Mouse (Mus musculus) cerebellum, adult 9-11 months (tissue): ENCODE data around the gene Flnb.

Source experiments
- DNase-seq: peaks from one replicate; pipeline ENCODE4 v3.0.0; 2022

Flnb gene

GRCm38 (mm10) chr14:7954071-7954471 is 136.3 kb downstream of the Flnb start:
- no peak for DNase-seq

- no peak for DNase-seq
These were observed 138.7 kb downstream of the Flnb start for GRCm38 (mm10) chr14:7956427-7956826.

GRCm38 (mm10) chr14:7957049-7957448 is 139.3 kb downstream of the Flnb start, which contains the start of gene Gm45521:
Gm45521 (plus strand) TSS chr14:7957288.
- DNase-seq: no peak

GRCm38 (mm10) chr14:7960616-7961015 is 142.9 kb downstream of the Flnb start:
- peak; percentile 48 for DNase-seq

- DNase-seq: no peak
These were observed 144.0 kb downstream of the Flnb start for GRCm38 (mm10) chr14:7961714-7962113.

- DNase-seq: no peak
These were observed 144.9 kb downstream of the Flnb start for GRCm38 (mm10) chr14:7962626-7963025.

GRCm38 (mm10) chr14:7963160-7963559 is 145.4 kb downstream of the Flnb start:
- DNase-seq: no peak

- DNase-seq: peak; percentile 69
These were observed 146.6 kb downstream of the Flnb start for GRCm38 (mm10) chr14:7964219-7964889.

GRCm38 (mm10) chr14:7971889-7972493 is 154.2 kb downstream of the Flnb start:
- no peak for DNase-seq

GRCm38 (mm10) chr14:7974643-7975042 is 156.9 kb downstream of the Flnb start:
- no peak for DNase-seq

- DNase-seq: no peak
These were observed 157.4 kb downstream of the Flnb start for GRCm38 (mm10) chr14:7975177-7975576.

- no peak for DNase-seq
These were observed 159.7 kb downstream of the Flnb start for GRCm38 (mm10) chr14:7977471-7977870.

GRCm38 (mm10) chr14:7978183-7978582 is 160.4 kb downstream of the Flnb start:
- no peak for DNase-seq

- DNase-seq: no peak
These were observed 163.5 kb downstream of the Flnb start for GRCm38 (mm10) chr14:7981226-7981625.

- DNase-seq: no peak
These were observed 169.2 kb downstream of the Flnb start for GRCm38 (mm10) chr14:7986913-7987312.

GRCm38 (mm10) chr14:7989371-7989770 is 171.6 kb downstream of the Flnb start:
- no peak for DNase-seq

- no peak for DNase-seq
These were observed 172.2 kb downstream of the Flnb start for GRCm38 (mm10) chr14:7989961-7990360.

GRCm38 (mm10) chr14:7991108-7991776 is 173.5 kb downstream of the Flnb start:
- DNase-seq: no peak

- no peak for DNase-seq
These were observed 174.4 kb downstream of the Flnb start for GRCm38 (mm10) chr14:7992158-7992557.

GRCm38 (mm10) chr14:7994271-7994767 is 176.6 kb downstream of the Flnb start, which contains the start of gene Dnase1l3:
Dnase1l3 (minus strand) TSS chr14:7994573.
- no peak for DNase-seq

- DNase-seq: peak; percentile 90
These were observed 179.5 kb downstream of the Flnb start for GRCm38 (mm10) chr14:7997255-7997696.

GRCm38 (mm10) chr14:7999030-7999429 is 181.3 kb downstream of the Flnb start:
- DNase-seq: no peak

- no peak for DNase-seq
These were observed 181.7 kb downstream of the Flnb start for GRCm38 (mm10) chr14:7999435-7999834.

- no peak for DNase-seq
These were observed 182.5 kb downstream of the Flnb start for GRCm38 (mm10) chr14:8000247-8000646.
